Mouse (Mus musculus) liver, embryonic 15.5 days (tissue): ENCODE data around the gene Aktip. TPM values are rescaled to one million over a fixed set of nuclear protein-coding genes. Genes with fewer than 3 reads are reported as not detected.

Experiments used
- ATAC-seq: fragments of 200-750 bp; cut with Nextera tagmentation; 2 replicates; pipeline ENCODE4 v1.8.0; 2017; ENCODE audit warnings: moderate number of reproducible peaks, mild to moderate bottlenecking, moderate library complexity; ENCODE audit not compliant: insufficient read depth
- H3K27ac ChIP-seq: fragments of 300-500 bp; sonication (generic); replicated peaks from 2 replicates; pipeline ENCODE4 v1.5.1; 2015; ENCODE audit warnings: mild to moderate bottlenecking, inconsistent platforms
- H3K27me3 ChIP-seq: fragments of 300-500 bp; sonication (generic); 2 replicates; pipeline ENCODE4 v1.6.1; 2015; ENCODE audit warnings: mild to moderate bottlenecking, inconsistent platforms
- H3K36me3 ChIP-seq: fragments of 300-500 bp; sonication (generic); replicated peaks from 2 replicates; pipeline ENCODE4 v1.6.1; 2015; ENCODE audit warnings: moderate library complexity, mild to moderate bottlenecking, inconsistent platforms
- H3K4me1 ChIP-seq: fragments of 300-500 bp; sonication (generic); replicated peaks from 2 replicates; pipeline ENCODE4 v1.6.1; 2015; ENCODE audit warnings: inconsistent platforms
- H3K4me2 ChIP-seq: fragments of 300-500 bp; sonication (generic); 2 replicates; pipeline ENCODE4 v1.6.1; 2015; ENCODE audit warnings: moderate library complexity, mild to moderate bottlenecking, inconsistent platforms
- H3K4me3 ChIP-seq: fragments of 300-500 bp; sonication (generic); replicated peaks from 2 replicates; pipeline ENCODE4 v1.5.1; 2015; ENCODE audit warnings: mild to moderate bottlenecking, inconsistent platforms
- H3K9ac ChIP-seq: fragments of 300-500 bp; sonication (generic); 2 replicates; pipeline ENCODE4 v1.6.1; 2015; ENCODE audit warnings: moderate library complexity, mild to moderate bottlenecking, inconsistent platforms
- H3K9me3 ChIP-seq: fragments of 300-500 bp; sonication (generic); replicated peaks from 2 replicates; pipeline ENCODE4 v1.6.1; 2016; ENCODE audit warnings: inconsistent platforms
- WGBS: fragments of 180-500 bp; shearing (Covaris S2); methylation state at CpG from one replicate; pipeline ENCODE4 v1.1.7; 2015; ENCODE audit warnings: mixed read lengths; ENCODE audit not compliant: insufficient replicate concordance; 5-methylcytosine and 5-hydroxymethylcytosine counted together
- polyA plus RNA-seq: library from polyadenylated mRNA; unstranded; fragments of >200 nt; fragmentation: Nextera tagmentation; extraction: Ambion mirVana; gene quantifications from 2 replicates; pipeline ENCODE4 v1.2.1, GENCODE M21; 2015

The Aktip gene
- polyA plus RNA-seq, 1 experiment from 2014 or later = 7.0 TPM

GRCm38 (mm10) chr8:91192941-91193340 lies 6.8 kb downstream of the Aktip start:
- Histone ChIP-seq H3K4me1 (no peaks in the 10 kb centered on the region), H3K9ac (no peak overlapping the region), H3K9me3 (no peaks in the 10 kb centered on the region), H3K27ac (no peak overlapping the region), H3K27me3 (peaks cover 9% of the 10 kb centered on the region; the same call in 1 of the 2 replicates), H3K4me2 (no peak overlapping the region), H3K36me3 (no peaks in the 10 kb centered on the region), H3K4me3 (no peak overlapping the region)
- WGBS = 62% methylated on average over 5 of the region's 5 CpGs
- no peak for ATAC-seq

GRCm38 (mm10) chr8:91190816-91191340 lies 8.9 kb downstream of the Aktip start:
- H3K4me2 ChIP-seq = no peak overlapping the region; the same call in 1 of the 2 replicates
- WGBS = 6% methylated on average over 17 of the region's 17 CpGs
- no peak overlapping the region for H3K9ac ChIP-seq
- no peaks in the 10 kb centered on the region for H3K4me1 ChIP-seq
- H3K27ac ChIP-seq = no peak overlapping the region
- H3K4me3 ChIP-seq = no peak overlapping the region
- H3K36me3 ChIP-seq = no peaks in the 10 kb centered on the region
- no peaks in the 10 kb centered on the region for H3K9me3 ChIP-seq
- peaks cover 9% of the 10 kb centered on the region; the same call in 1 of the 2 replicates for H3K27me3 ChIP-seq
- no peak for ATAC-seq

- Histone ChIP-seq H3K9ac (no peak overlapping the region), H3K36me3 (no peaks in the 10 kb centered on the region), H3K4me1 (no peaks in the 10 kb centered on the region), H3K27me3 (peaks cover 9% of the 10 kb centered on the region; the same call in 1 of the 2 replicates), H3K27ac (no peak overlapping the region), H3K9me3 (no peaks in the 10 kb centered on the region), H3K4me3 (no peak overlapping the region), H3K4me2 (no peak overlapping the region)
- no peak for ATAC-seq
- 63% methylated on average over 9 of the region's 11 CpGs for WGBS
Measured at GRCm38 (mm10) chr8:91188152-91188551, 11.6 kb downstream of the Aktip start.

GRCm38 (mm10) chr8:91186372-91186771 lies 13.4 kb downstream of the Aktip start:
- Histone ChIP-seq H3K4me3 (no peak overlapping the region), H3K27ac (no peak overlapping the region), H3K4me1 (no peaks in the 10 kb centered on the region), H3K9me3 (no peaks in the 10 kb centered on the region), H3K4me2 (no peak overlapping the region), H3K9ac (no peak overlapping the region), H3K27me3 (peaks cover 9% of the 10 kb centered on the region; the same call in 1 of the 2 replicates), H3K36me3 (no peaks in the 10 kb centered on the region)
- WGBS = 69% methylated on average over 12 of the region's 12 CpGs
- no peak for ATAC-seq

GRCm38 (mm10) chr8:91177708-91178107 lies 22.1 kb downstream of the Aktip start:
- no peaks in the 10 kb centered on the region for H3K9me3 ChIP-seq
- H3K36me3 ChIP-seq = no peaks in the 10 kb centered on the region
- H3K4me3 ChIP-seq = no peak overlapping the region
- H3K27ac ChIP-seq = no peak overlapping the region
- 20% methylated on average over 1 of the region's 1 CpGs for WGBS
- no peak overlapping the region for H3K4me2 ChIP-seq
- no peak overlapping the region for H3K9ac ChIP-seq
- no peaks in the 10 kb centered on the region for H3K27me3 ChIP-seq
- H3K4me1 ChIP-seq = no peaks in the 10 kb centered on the region
- no peak for ATAC-seq

- Histone ChIP-seq H3K4me3 (no peak overlapping the region), H3K4me1 (no peaks in the 10 kb centered on the region), H3K9me3 (no peaks in the 10 kb centered on the region), H3K27me3 (no peaks in the 10 kb centered on the region), H3K9ac (no peak overlapping the region), H3K36me3 (no peaks in the 10 kb centered on the region), H3K27ac (no peak overlapping the region), H3K4me2 (no peak overlapping the region)
- ATAC-seq = no peak
- 44% methylated on average over 14 of the region's 14 CpGs for WGBS
Measured at GRCm38 (mm10) chr8:91176176-91176575, 23.6 kb downstream of the Aktip start.

- H3K27me3 ChIP-seq = no peaks in the 10 kb centered on the region
- H3K36me3 ChIP-seq = no peaks in the 10 kb centered on the region
- H3K27ac ChIP-seq = no peak overlapping the region
- no peak overlapping the region for H3K9ac ChIP-seq
- no peaks in the 10 kb centered on the region for H3K9me3 ChIP-seq
- no peak overlapping the region for H3K4me3 ChIP-seq
- no peak for ATAC-seq
- 62% methylated on average over 13 of the region's 13 CpGs for WGBS
- no peaks in the 10 kb centered on the region for H3K4me1 ChIP-seq
- H3K4me2 ChIP-seq = no peak overlapping the region
Measured at GRCm38 (mm10) chr8:91171605-91172004, 28.2 kb downstream of the Aktip start.

- H3K4me1 ChIP-seq = no peaks in the 10 kb centered on the region
- no peak for ATAC-seq
- H3K9me3 ChIP-seq = no peaks in the 10 kb centered on the region
- H3K9ac ChIP-seq = no peak overlapping the region
- WGBS = 71% methylated on average over 14 of the region's 14 CpGs
- no peaks in the 10 kb centered on the region for H3K36me3 ChIP-seq
- no peaks in the 10 kb centered on the region for H3K27me3 ChIP-seq
- H3K4me2 ChIP-seq = no peak overlapping the region
- H3K27ac ChIP-seq = no peak overlapping the region
- H3K4me3 ChIP-seq = no peak overlapping the region
Measured at GRCm38 (mm10) chr8:91170914-91171313, 28.9 kb downstream of the Aktip start.

- 53% methylated on average over 6 of the region's 6 CpGs for WGBS
Measured at GRCm38 (mm10) chr8:91170152-91170551, 29.6 kb downstream of the Aktip start.

GRCm38 (mm10) chr8:91159959-91160800 lies 39.6 kb downstream of the Aktip start:
- H3K9ac ChIP-seq = no peak overlapping the region
- 41% methylated on average over 15 of the region's 15 CpGs for WGBS
- 0 out of 2 replicates have a peak, but pooled peaks cover 3% of the 10 kb centered on the region for H3K9me3 ChIP-seq
- H3K4me3 ChIP-seq = no peak overlapping the region
- no peak overlapping the region for H3K4me2 ChIP-seq
- no peak overlapping the region for H3K27ac ChIP-seq
- no peaks in the 10 kb centered on the region for H3K36me3 ChIP-seq
- no peaks in the 10 kb centered on the region for H3K4me1 ChIP-seq
- H3K27me3 ChIP-seq = no peaks in the 10 kb centered on the region
- ATAC-seq = no peak

More at GRCm38 (mm10) chr8:91170152-91170551, 29.6 kb downstream of the Aktip start:
- Histone ChIP-seq H3K4me3 (no peak overlapping the region), H3K4me1 (no peaks in the 10 kb centered on the region), H3K4me2 (no peak overlapping the region), H3K9me3 (no peaks in the 10 kb centered on the region), H3K36me3 (no peaks in the 10 kb centered on the region), H3K9ac (no peak overlapping the region), H3K27ac (no peak overlapping the region), H3K27me3 (no peaks in the 10 kb centered on the region)
- ATAC-seq = no peak

- H3K9me3 ChIP-seq = 0 out of 2 replicates have a peak, but pooled peaks cover 3% of the 10 kb centered on the region
- 67% methylated on average over 10 of the region's 10 CpGs for WGBS
- no peak overlapping the region for H3K27ac ChIP-seq
- H3K27me3 ChIP-seq = no peaks in the 10 kb centered on the region
- H3K4me1 ChIP-seq = no peaks in the 10 kb centered on the region
- no peaks in the 10 kb centered on the region for H3K36me3 ChIP-seq
- no peak overlapping the region for H3K4me3 ChIP-seq
- no peak for ATAC-seq
- no peak overlapping the region for H3K9ac ChIP-seq
- no peak overlapping the region for H3K4me2 ChIP-seq
Measured at GRCm38 (mm10) chr8:91158617-91159016, 41.2 kb downstream of the Aktip start.
